Mouse (Mus musculus) layer of hippocampus, adult 11-12 months (tissue): ENCODE measurements at regions not wholly inside any gene's neighbourhood (a gene's known extent, or its start where the extent isn't known, plus 50 kb on each side); places are given as distances from the start of the nearest gene placed in this dataset.
A peak's percentile ranks its signal among the peaks of the same experiment; 100 is the strongest.

Experiments
- DNase-seq: peaks from one replicate; pipeline ENCODE4 v3.0.0; 2022; ENCODE audit warnings: low spot score

- DNase-seq, result no peak
Observed at GRCm38 (mm10) chr14:82586116-82586515, 1857.2 kb upstream of the Pcdh17 start.

DNA sequence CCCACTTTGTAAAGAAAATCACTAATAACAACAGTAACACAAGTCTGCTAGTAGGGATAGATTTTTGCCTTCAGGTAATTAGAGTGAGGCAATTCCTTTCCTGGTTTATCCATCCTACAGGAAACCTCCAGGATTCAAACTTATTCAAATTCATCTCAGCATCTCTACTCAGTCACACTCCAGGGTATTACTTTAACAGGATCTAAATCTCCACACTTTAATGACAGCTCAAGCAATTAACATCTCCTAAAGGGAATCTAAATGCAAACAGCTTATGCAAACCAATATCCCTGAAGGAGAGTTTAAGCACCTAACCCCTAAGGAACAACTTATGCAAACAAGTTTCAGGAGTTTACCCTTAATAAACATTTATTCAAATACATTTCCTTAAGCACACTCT is 1835.7 kb upstream of the Pcdh17 start:
- DNase-seq, result no peak

- DNase-seq, result peak; percentile 2
Observed at GRCm38 (mm10) chr14:82610726-82611125, 1832.6 kb upstream of the Pcdh17 start.
